Mouse (Mus musculus) intestine, postnatal 0 days (tissue): Measurements from ENCODE around the gene Mst1. TPM values are rescaled to one million over a fixed set of nuclear protein-coding genes. Genes with fewer than 3 reads are reported as not detected.

ENCODE experiments used
- ATAC-seq: fragments of 200-750 bp; cut with Nextera tagmentation; 2 replicates; pipeline ENCODE4 v1.8.0; 2017; ENCODE audit warnings: mild to moderate bottlenecking, moderate TSS enrichment, moderate library complexity
- H3K27ac ChIP-seq: fragments of 300-500 bp; sonication (generic); 2 replicates; pipeline ENCODE4 v1.5.1; 2014; ENCODE audit warnings: mild to moderate bottlenecking, low read depth, low read length, moderate library complexity
- H3K27me3 ChIP-seq: fragments of 300-500 bp; sonication (generic); replicated peaks from 2 replicates; pipeline ENCODE4 v1.6.1; 2014; ENCODE audit warnings: low read length, mixed read lengths; ENCODE audit not compliant: control insufficient read depth, insufficient read depth
- H3K36me3 ChIP-seq: fragments of 300-500 bp; sonication (generic); 2 replicates; pipeline ENCODE4 v1.6.1; 2014; ENCODE audit warnings: mild to moderate bottlenecking, moderate library complexity; ENCODE audit not compliant: control insufficient read depth, insufficient read depth
- H3K4me1 ChIP-seq: fragments of 300-500 bp; sonication (generic); replicated peaks from 2 replicates; pipeline ENCODE4 v1.6.1; 2014; ENCODE audit warnings: antibody characterized with exemption, low read length, mixed read lengths; ENCODE audit not compliant: control insufficient read depth, insufficient read depth
- H3K4me2 ChIP-seq: fragments of 300-500 bp; sonication (generic); replicated peaks from 2 replicates; pipeline ENCODE4 v1.6.1; 2014; ENCODE audit warnings: low read depth, mild to moderate bottlenecking, moderate library complexity
- H3K4me3 ChIP-seq: fragments of 300-500 bp; sonication (generic); 2 replicates; pipeline ENCODE4 v1.5.1; 2014; ENCODE audit warnings: low read depth, low read length
- H3K9ac ChIP-seq: fragments of 300-500 bp; sonication (generic); 2 replicates; pipeline ENCODE4 v1.6.1; 2014; ENCODE audit warnings: mild to moderate bottlenecking, low read depth, low read length
- H3K9me3 ChIP-seq: fragments of 300-500 bp; sonication (generic); 2 replicates; pipeline ENCODE4 v1.6.1; 2016; ENCODE audit warnings: mixed run types; ENCODE audit not compliant: control insufficient read depth
- CTCF ChIP-seq: sonication (generic); IDR thresholded peaks from 2 replicates; pipeline ENCODE4 v1.5.1; 2016; ENCODE audit warnings: low read depth, mild to moderate bottlenecking, control low read depth, antibody characterized with exemption, moderate library complexity
- WGBS: fragments of 180-500 bp; shearing (Covaris S2); extraction: QIAGEN DNeasy Blood & Tissue Kit; methylation state at CpG from one replicate; pipeline ENCODE4 v1.1.7; 2014; 5-methylcytosine and 5-hydroxymethylcytosine counted together
- polyA plus RNA-seq: library from polyadenylated mRNA; unstranded; fragments of >200 nt; fragmentation: Nextera tagmentation; extraction: Ambion mirVana; gene quantifications from 2 replicates; pipeline ENCODE4 v1.2.1, GENCODE M21; 2015

Gene Mst1
- polyA plus RNA-seq, 1 experiment from 2014 or later = 0.78 TPM

GRCm38 (mm10) chr9:108055661-108056237 is 24.5 kb upstream of the Mst1 start:
- H3K36me3 ChIP-seq = peaks cover 79% of the 10 kb centered on the region
- H3K9ac ChIP-seq = no peak overlapping the region; the same call in 1 of the 2 replicates
- 88% methylated on average over 6 of the region's 6 CpGs for WGBS
- no peaks in the 10 kb centered on the region for H3K4me1 ChIP-seq
- no peak overlapping the region for H3K27ac ChIP-seq
- TF ChIP-seq CTCF = no peak
- H3K27me3 ChIP-seq = no peaks in the 10 kb centered on the region
- H3K9me3 ChIP-seq = no peaks in the 10 kb centered on the region
- no peak overlapping the region for H3K4me3 ChIP-seq
- no peak overlapping the region for H3K4me2 ChIP-seq
- no peak for ATAC-seq

- Histone ChIP-seq H3K9ac (no peak overlapping the region), H3K9me3 (no peaks in the 10 kb centered on the region), H3K4me3 (no peak overlapping the region), H3K4me1 (no peaks in the 10 kb centered on the region), H3K27me3 (no peaks in the 10 kb centered on the region), H3K36me3 (peaks cover 75% of the 10 kb centered on the region), H3K27ac (no peak overlapping the region), H3K4me2 (no peak overlapping the region)
- TF ChIP-seq CTCF = no peak
- WGBS = 80% methylated on average over 28 of the region's 28 CpGs
- no peak for ATAC-seq
Measured at GRCm38 (mm10) chr9:108056361-108057261, 23.6 kb upstream of the Mst1 start.

GRCm38 (mm10) chr9:108057262-108057562 is 23.0 kb upstream of the Mst1 start:
- Histone ChIP-seq H3K9ac (no peak overlapping the region), H3K4me3 (no peak overlapping the region), H3K27me3 (no peaks in the 10 kb centered on the region), H3K4me1 (no peaks in the 10 kb centered on the region), H3K4me2 (no peak overlapping the region), H3K36me3 (peaks cover 77% of the 10 kb centered on the region), H3K27ac (no peak overlapping the region), H3K9me3 (no peaks in the 10 kb centered on the region)
- 92% methylated on average over 5 of the region's 5 CpGs for WGBS
- no peak for ATAC-seq
- TF ChIP-seq CTCF = no peak

- no peaks in the 10 kb centered on the region for H3K9me3 ChIP-seq
- no peaks in the 10 kb centered on the region for H3K27me3 ChIP-seq
- no peak overlapping the region for H3K9ac ChIP-seq
- TF ChIP-seq CTCF = no peak
- 95% methylated on average over 9 of the region's 9 CpGs for WGBS
- H3K36me3 ChIP-seq = peaks cover 85% of the 10 kb centered on the region
- H3K27ac ChIP-seq = no peak overlapping the region
- H3K4me3 ChIP-seq = no peak overlapping the region
- ATAC-seq = no peak
- H3K4me2 ChIP-seq = no peak overlapping the region
- no peaks in the 10 kb centered on the region for H3K4me1 ChIP-seq
Measured at GRCm38 (mm10) chr9:108058291-108058690, 21.9 kb upstream of the Mst1 start.

- TF ChIP-seq CTCF = no peak
- no peaks in the 10 kb centered on the region for H3K4me1 ChIP-seq
- no peak overlapping the region; the same call in 1 of the 2 replicates for H3K27ac ChIP-seq
- no peak overlapping the region for H3K9ac ChIP-seq
- H3K4me2 ChIP-seq = no peak overlapping the region
- peaks cover 74% of the 10 kb centered on the region for H3K36me3 ChIP-seq
- H3K27me3 ChIP-seq = no peaks in the 10 kb centered on the region
- H3K4me3 ChIP-seq = no peak overlapping the region
- no peak for ATAC-seq
- no peaks in the 10 kb centered on the region for H3K9me3 ChIP-seq
- 83% methylated on average over 3 of the region's 3 CpGs for WGBS
Measured at GRCm38 (mm10) chr9:108062142-108062541, 18.1 kb upstream of the Mst1 start.

- no peak overlapping the region for H3K9ac ChIP-seq
- 87% methylated on average over 12 of the region's 12 CpGs for WGBS
- peaks cover 62% of the 10 kb centered on the region for H3K36me3 ChIP-seq
- no peak overlapping the region for H3K27ac ChIP-seq
- H3K4me2 ChIP-seq = no peak overlapping the region
- H3K9me3 ChIP-seq = no peaks in the 10 kb centered on the region
- H3K4me1 ChIP-seq = no peaks in the 10 kb centered on the region
- H3K27me3 ChIP-seq = no peaks in the 10 kb centered on the region
- H3K4me3 ChIP-seq = no peak overlapping the region
- TF ChIP-seq CTCF = no peak
- no peak for ATAC-seq
Measured at GRCm38 (mm10) chr9:108063361-108063760, 16.9 kb upstream of the Mst1 start.
